Mouse (Mus musculus): ENCODE results near the gene C1qtnf6.

GRCm38 (mm10) chr15:78527973-78528372 lies 3.2 kb downstream of the C1qtnf6 start:
- no peak for TF ChIP-seq MAFK (IDR thresholded peaks at IDR 0.05; ENCODE audit: insufficient replicate concordance, low read length)
- TF ChIP-seq ETS1 (conservative IDR thresholded peaks at IDR 0.05; ENCODE audit: low read depth, low read length), result no peak
- no peak for TF ChIP-seq POLR2A (IDR thresholded peaks at IDR 0.05; ENCODE audit: low read depth, low read length)
- TF ChIP-seq MYC (IDR thresholded peaks at IDR 0.05; ENCODE audit: low read depth, low read length), result no peak
- TF ChIP-seq POLR2AphosphoS2 (IDR thresholded peaks at IDR 0.05; ENCODE audit: low read depth, low read length), result no peak
- no peak for TF ChIP-seq CTCF (conservative IDR thresholded peaks at IDR 0.05 in 1 of 2, IDR thresholded peaks at IDR 0.05 in 1 of 2; ENCODE audit: low read depth in 2 of 2, low read length in 2 of 2)
- TF ChIP-seq UBTF (IDR thresholded peaks at IDR 0.05; ENCODE audit: low read depth, low read length), result no peak
- TF ChIP-seq JUND (conservative IDR thresholded peaks at IDR 0.05; ENCODE audit: low read depth, low read length), result no peak
- no peak for TF ChIP-seq MAZ (IDR thresholded peaks at IDR 0.05; ENCODE audit: low read depth, low read length)

Measured in CH12.LX (cell line).